Mouse (Mus musculus): ENCODE data around the gene Ifi35.

DNA sequence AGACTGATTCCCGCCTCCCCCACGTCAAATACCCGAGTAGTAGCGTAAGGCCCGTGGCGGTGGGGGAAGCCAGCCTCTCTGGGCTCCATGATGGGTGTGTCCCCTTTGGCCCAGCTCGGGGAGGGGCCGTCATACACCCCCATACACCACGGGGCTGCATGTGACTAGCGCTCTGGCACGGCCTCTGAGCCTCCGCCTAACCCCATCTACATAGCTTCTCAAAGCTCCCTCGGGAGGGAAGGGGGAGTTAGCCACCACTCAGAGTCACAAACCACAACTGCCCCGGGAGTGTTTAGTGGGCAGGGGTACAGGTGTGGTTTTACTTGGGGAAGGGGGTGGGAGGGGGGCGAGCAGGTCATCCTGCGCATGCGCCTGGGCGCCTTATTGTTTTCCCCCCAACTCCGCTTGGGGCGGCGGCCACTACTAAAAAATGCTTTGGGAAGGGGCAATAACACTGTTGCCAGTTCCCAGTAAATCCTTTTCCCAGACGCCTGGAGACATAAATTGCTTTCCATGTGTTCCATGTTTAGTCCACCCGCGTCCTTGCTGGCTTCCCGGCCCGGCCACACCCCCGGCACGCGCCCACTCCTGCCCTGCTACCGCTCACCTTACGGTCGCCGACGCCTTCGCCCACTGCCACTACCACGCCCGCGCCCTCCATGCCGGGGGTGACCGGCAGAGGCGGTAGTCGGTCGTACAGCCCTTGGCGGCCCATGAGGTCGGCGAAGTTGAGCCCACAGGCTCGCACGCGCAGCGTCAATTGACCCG lies 17.1 kb downstream of the Ifi35 start:
- no peak for TF ChIP-seq CTCF (IDR thresholded peaks at IDR 0.05; ENCODE audit: low read depth, low read length)
- no peak for TF ChIP-seq GATA1 (IDR thresholded peaks at IDR 0.05; ENCODE audit: borderline replicate concordance, low read length)

All from G1E (cell line).